27 mouse cellular contexts compared by ENCODE assay signal in genomic region chr3:107629411-107629810, GRCm38 (mm10). TPM values are rescaled to one million over a fixed set of nuclear protein-coding genes. Genes with fewer than 3 reads are reported as not detected.
A peak's percentile ranks its signal among the peaks of the same experiment; 100 is the strongest.
DNase-seq lines count a peak whose midpoint lies in the region; ATAC-seq lines count a peak whose summit lies in the region.
"Had no signal": no experiment of that assay in that cellular context is flagged by ENCODE, and none has a peak within 500 bp of the region (broad histone marks: within the 10 kb centered on the region; RNA-seq: fewer than 3 reads in every experiment).

No protein-coding gene starts in this region.

- no peak overlapping the region for H3K9ac ChIP-seq in forebrain, embryonic 12.5 days
- no peak overlapping the region for H3K9ac ChIP-seq in forebrain, embryonic 16.5 days (replicated peaks; ENCODE audit: low read depth, low read length)
- no peak overlapping the region for H3K9ac ChIP-seq in hindbrain, embryonic 13.5 days
- no peak overlapping the region for H3K9ac ChIP-seq in midbrain, embryonic 13.5 days (replicated peaks)
- no peak overlapping the region for H3K9ac ChIP-seq in midbrain, embryonic 16.5 days (ENCODE audit: low read depth, low read length)
- H3K9ac ChIP-seq in midbrain, embryonic 15.5 days = no peak overlapping the region
- H3K9ac ChIP-seq: embryonic facial prominence, embryonic 12.5 days; intestine, embryonic 15.5 days; kidney, embryonic 15.5 days; limb, embryonic 13.5 days; liver, embryonic 12.5 days; stomach, embryonic 15.5 days had no signal

- H3K4me2 ChIP-seq in forebrain, embryonic 12.5 days = 0 out of 2 replicates have a peak overlapping the region, but pooled peaks have one; percentile 67
- no peak overlapping the region for H3K4me2 ChIP-seq in forebrain, embryonic 16.5 days (ENCODE audit: low read length)
- peak overlapping the region; percentile 76 for H3K4me2 ChIP-seq in hindbrain, embryonic 13.5 days
- H3K4me2 ChIP-seq in midbrain, embryonic 13.5 days (replicated peaks) = peak overlapping the region; percentile 68
- no peak overlapping the region; the same call in 1 of the 2 replicates for H3K4me2 ChIP-seq in midbrain, embryonic 16.5 days (ENCODE audit: low read length)
- H3K4me2 ChIP-seq in midbrain, embryonic 15.5 days = peak overlapping the region; percentile 64; the same call in 1 of the 2 replicates
- H3K4me2 ChIP-seq: heart, embryonic 11.5 days; intestine, embryonic 15.5 days; kidney, embryonic 15.5 days; liver, embryonic 12.5 days had no signal

- peaks cover 48% of the 10 kb centered on the region for H3K36me3 ChIP-seq in forebrain, embryonic 12.5 days (replicated peaks)
- H3K36me3 ChIP-seq in forebrain, embryonic 16.5 days (ENCODE audit: control insufficient read depth, insufficient read depth) = peaks cover 40% of the 10 kb centered on the region
- peaks cover 48% of the 10 kb centered on the region for H3K36me3 ChIP-seq in hindbrain, embryonic 13.5 days
- peaks cover 54% of the 10 kb centered on the region for H3K36me3 ChIP-seq in hindbrain, embryonic 10.5 days
- H3K36me3 ChIP-seq in midbrain, embryonic 13.5 days = peaks cover 44% of the 10 kb centered on the region
- H3K36me3 ChIP-seq in midbrain, embryonic 16.5 days (ENCODE audit: control insufficient read depth, insufficient read depth, low read length) = peaks cover 25% of the 10 kb centered on the region
- H3K36me3 ChIP-seq in midbrain, embryonic 15.5 days (replicated peaks) = peaks cover 32% of the 10 kb centered on the region

- no peak overlapping the region for H3K27ac ChIP-seq in forebrain, embryonic 12.5 days
- no peak overlapping the region for H3K27ac ChIP-seq in forebrain, embryonic 16.5 days (ENCODE audit: low read length)
- no peak overlapping the region for H3K27ac ChIP-seq in hindbrain, embryonic 13.5 days
- H3K27ac ChIP-seq in hindbrain, embryonic 10.5 days = no peak overlapping the region
- H3K27ac ChIP-seq in midbrain, embryonic 13.5 days = no peak overlapping the region
- no peak overlapping the region for H3K27ac ChIP-seq in midbrain, embryonic 16.5 days (ENCODE audit: low read length)
- no peak overlapping the region for H3K27ac ChIP-seq in midbrain, embryonic 15.5 days
- H3K27ac ChIP-seq: embryonic facial prominence, embryonic 12.5 days; gastrocnemius, adult 2 months; intestine, embryonic 15.5 days; kidney, embryonic 15.5 days; limb, embryonic 13.5 days; liver, embryonic 12.5 days; stomach, embryonic 15.5 days had no signal

- 92% methylated on average over 4 of the region's 4 CpGs for WGBS in forebrain, embryonic 12.5 days
- 97% methylated on average over 4 of the region's 4 CpGs for WGBS in forebrain, embryonic 16.5 days
- whole genome bisulfite sequencing in hindbrain, embryonic 13.5 days = 96% methylated on average over 4 of the region's 4 CpGs
- 89% methylated on average over 4 of the region's 4 CpGs for WGBS in hindbrain, embryonic 10.5 days
- WGBS in midbrain, embryonic 13.5 days = 96% methylated on average over 4 of the region's 4 CpGs
- 92% methylated on average over 4 of the region's 4 CpGs for WGBS in midbrain, embryonic 16.5 days
- 90% methylated on average over 4 of the region's 4 CpGs for WGBS in midbrain, embryonic 15.5 days

- DNase-seq in hindbrain, embryonic 10.5 days (ENCODE audit: low spot score) = no peak
- no peak for DNase-seq in lung, postnatal 14 days
- DNase-seq: adrenal gland, postnatal 10 days; cerebellum, postnatal 14 days; gastrocnemius, adult 2 months; kidney, postnatal 4 days; lung, adult 18-20 months; lung, postnatal 10 days; thymus, adult 2 months; thymus, postnatal 4 days had no signal

- H3K9me3 ChIP-seq in forebrain, embryonic 12.5 days = no peaks in the 10 kb centered on the region
- no peaks in the 10 kb centered on the region for H3K9me3 ChIP-seq in forebrain, embryonic 16.5 days (ENCODE audit: control insufficient read depth, low read length)
- no peaks in the 10 kb centered on the region for H3K9me3 ChIP-seq in hindbrain, embryonic 13.5 days
- H3K9me3 ChIP-seq in hindbrain, embryonic 10.5 days = no peaks in the 10 kb centered on the region
- no peaks in the 10 kb centered on the region for H3K9me3 ChIP-seq in midbrain, embryonic 13.5 days
- H3K9me3 ChIP-seq in midbrain, embryonic 16.5 days (replicated peaks; ENCODE audit: control insufficient read depth, low read length, poor library complexity, severe bottlenecking) = no peaks in the 10 kb centered on the region
- H3K9me3 ChIP-seq in midbrain, embryonic 15.5 days = no peaks in the 10 kb centered on the region
- H3K9me3 ChIP-seq: embryonic facial prominence, embryonic 12.5 days; intestine, embryonic 15.5 days; kidney, embryonic 15.5 days; limb, embryonic 13.5 days; liver, embryonic 12.5 days; stomach, embryonic 15.5 days had no signal

- no peaks in the 10 kb centered on the region for H3K27me3 ChIP-seq in forebrain, embryonic 12.5 days
- H3K27me3 ChIP-seq in forebrain, embryonic 16.5 days (replicated peaks; ENCODE audit: control insufficient read depth, insufficient read depth, low read length) = no peaks in the 10 kb centered on the region
- H3K27me3 ChIP-seq in hindbrain, embryonic 13.5 days = no peaks in the 10 kb centered on the region
- no peaks in the 10 kb centered on the region for H3K27me3 ChIP-seq in hindbrain, embryonic 10.5 days (ENCODE audit: insufficient read depth, poor library complexity, severe bottlenecking)
- H3K27me3 ChIP-seq in midbrain, embryonic 13.5 days = no peaks in the 10 kb centered on the region
- H3K27me3 ChIP-seq in midbrain, embryonic 16.5 days (ENCODE audit: control insufficient read depth, insufficient read depth, low read depth, low read length) = no peaks in the 10 kb centered on the region
- H3K27me3 ChIP-seq in midbrain, embryonic 15.5 days (replicated peaks) = no peaks in the 10 kb centered on the region
- H3K27me3 ChIP-seq: embryonic facial prominence, embryonic 12.5 days; intestine, embryonic 15.5 days; kidney, embryonic 15.5 days; limb, embryonic 13.5 days; liver, embryonic 12.5 days; stomach, embryonic 15.5 days had no signal

- no peak for ATAC-seq in forebrain, embryonic 12.5 days (ENCODE audit: low FRiP score)
- no peak for ATAC-seq in forebrain, embryonic 16.5 days
- ATAC-seq in hindbrain, embryonic 13.5 days (ENCODE audit: low FRiP score) = no peak
- ATAC-seq in midbrain, embryonic 13.5 days = no peak
- no peak for ATAC-seq in midbrain, embryonic 16.5 days
- no peak for ATAC-seq in midbrain, embryonic 15.5 days (replicated peaks)
- ATAC-seq: hindbrain, embryonic 16.5 days; intestine, embryonic 15.5 days; liver, embryonic 12.5 days had no signal

- no peak overlapping the region for H3K4me3 ChIP-seq in forebrain, embryonic 12.5 days (replicated peaks)
- H3K4me3 ChIP-seq in forebrain, embryonic 16.5 days (replicated peaks; ENCODE audit: low read length) = no peak overlapping the region
- peak overlapping the region; percentile 8; the same call in 1 of the 2 replicates for H3K4me3 ChIP-seq in hindbrain, embryonic 13.5 days
- no peak overlapping the region for H3K4me3 ChIP-seq in hindbrain, embryonic 10.5 days
- no peak overlapping the region for H3K4me3 ChIP-seq in midbrain, embryonic 13.5 days (replicated peaks)
- no peak overlapping the region for H3K4me3 ChIP-seq in midbrain, embryonic 16.5 days (ENCODE audit: low read depth, low read length)
- H3K4me3 ChIP-seq in midbrain, embryonic 15.5 days = no peak overlapping the region
- H3K4me3 ChIP-seq: embryonic facial prominence, embryonic 12.5 days; gastrocnemius, adult 2 months; liver, embryonic 12.5 days; stomach, embryonic 15.5 days had no signal

- peaks cover 26% of the 10 kb centered on the region for H3K4me1 ChIP-seq in forebrain, embryonic 12.5 days
- H3K4me1 ChIP-seq in forebrain, embryonic 16.5 days (replicated peaks; ENCODE audit: control insufficient read depth, insufficient read depth, low read length) = peaks cover 19% of the 10 kb centered on the region
- peaks cover 29% of the 10 kb centered on the region for H3K4me1 ChIP-seq in hindbrain, embryonic 13.5 days (replicated peaks)
- peaks cover 20% of the 10 kb centered on the region for H3K4me1 ChIP-seq in hindbrain, embryonic 10.5 days (replicated peaks)
- H3K4me1 ChIP-seq in midbrain, embryonic 13.5 days (replicated peaks) = peaks cover 24% of the 10 kb centered on the region
- peaks cover 16% of the 10 kb centered on the region for H3K4me1 ChIP-seq in midbrain, embryonic 16.5 days (ENCODE audit: control insufficient read depth, insufficient read depth, low read length)
- peaks cover 24% of the 10 kb centered on the region for H3K4me1 ChIP-seq in midbrain, embryonic 15.5 days

RNA-seq across cellular contexts. Expression of gene Gm10961, which starts 1.7 kb away (rescaled TPM):
- not detected in 2 replicates for polyA plus RNA-seq in forebrain, embryonic 12.5 days (2016; fragmentation: Nextera tagmentation; extraction: Ambion mirVana)
- not detected in 2 replicates for polyA plus RNA-seq in forebrain, embryonic 16.5 days (2015; fragmentation: Nextera tagmentation; extraction: Ambion mirVana)
- polyA plus RNA-seq in hindbrain, embryonic 13.5 days (2015; fragmentation: Nextera tagmentation; extraction: Ambion mirVana) = not detected in 2 replicates
- polyA plus RNA-seq in hindbrain, embryonic 10.5 days (2016; fragmentation: Nextera tagmentation; extraction: Ambion mirVana) = not detected in 2 replicates
- not detected in 2 replicates for polyA plus RNA-seq in midbrain, embryonic 13.5 days (2015; fragmentation: Nextera tagmentation; extraction: Ambion mirVana)
- not detected in 2 replicates for polyA plus RNA-seq in midbrain, embryonic 16.5 days (2015; fragmentation: Nextera tagmentation; extraction: Ambion mirVana)
- polyA plus RNA-seq in midbrain, embryonic 15.5 days (2015; fragmentation: Nextera tagmentation; extraction: Ambion mirVana) = not detected in 2 replicates
- polyA plus RNA-seq: embryonic facial prominence, embryonic 12.5 days; frontal cortex, adult 2 months; heart, embryonic 11.5 days; heart, postnatal 0 days; hindbrain, embryonic 16.5 days; intestine, embryonic 15.5 days; kidney, embryonic 15.5 days; limb, embryonic 13.5 days; liver, embryonic 12.5 days; neural tube, embryonic 11.5 days; stomach, embryonic 15.5 days; thymus, adult 2 months had no signal

RNA-seq across cellular contexts. Expression of gene Strip1, which starts 2.1 kb away (rescaled TPM):
- polyA plus RNA-seq in forebrain, embryonic 12.5 days (2016; fragmentation: Nextera tagmentation; extraction: Ambion mirVana) = 115 and 120 TPM in 2 replicates
- 145 and 148 TPM in 2 replicates for polyA plus RNA-seq in forebrain, embryonic 16.5 days (2015; fragmentation: Nextera tagmentation; extraction: Ambion mirVana)
- polyA plus RNA-seq in hindbrain, embryonic 13.5 days (2015; fragmentation: Nextera tagmentation; extraction: Ambion mirVana) = 143 and 145 TPM in 2 replicates
- polyA plus RNA-seq in hindbrain, embryonic 10.5 days (2016; fragmentation: Nextera tagmentation; extraction: Ambion mirVana) = 68.2 and 89.6 TPM in 2 replicates
- 152 and 156 TPM in 2 replicates for polyA plus RNA-seq in midbrain, embryonic 13.5 days (2015; fragmentation: Nextera tagmentation; extraction: Ambion mirVana)
- polyA plus RNA-seq in midbrain, embryonic 16.5 days (2015; fragmentation: Nextera tagmentation; extraction: Ambion mirVana) = 154 and 160 TPM in 2 replicates
- polyA plus RNA-seq in midbrain, embryonic 15.5 days (2015; fragmentation: Nextera tagmentation; extraction: Ambion mirVana) = 178 and 182 TPM in 2 replicates

RNA-seq across cellular contexts. Expression of gene Alx3, which starts 34.6 kb away (rescaled TPM):
- polyA plus RNA-seq in forebrain, embryonic 12.5 days (2016; fragmentation: Nextera tagmentation; extraction: Ambion mirVana) = 8.3 and 8.7 TPM in 2 replicates
- polyA plus RNA-seq in forebrain, embryonic 16.5 days (2015; fragmentation: Nextera tagmentation; extraction: Ambion mirVana) = 2.7 and 4.9 TPM in 2 replicates
- polyA plus RNA-seq in hindbrain, embryonic 13.5 days (2015; fragmentation: Nextera tagmentation; extraction: Ambion mirVana) = 0.31 and 0.62 TPM in 2 replicates
- polyA plus RNA-seq in hindbrain, embryonic 10.5 days (2016; fragmentation: Nextera tagmentation; extraction: Ambion mirVana) = 2.7 and 7.1 TPM in 2 replicates
- polyA plus RNA-seq in midbrain, embryonic 13.5 days (2015; fragmentation: Nextera tagmentation; extraction: Ambion mirVana) = 0.49 and 1.2 TPM in 2 replicates
- polyA plus RNA-seq in midbrain, embryonic 16.5 days (2015; fragmentation: Nextera tagmentation; extraction: Ambion mirVana) = 1.0 and 1.5 TPM in 2 replicates
- polyA plus RNA-seq in midbrain, embryonic 15.5 days (2015; fragmentation: Nextera tagmentation; extraction: Ambion mirVana) = 1.0 and 1.2 TPM in 2 replicates
- polyA plus RNA-seq: heart, postnatal 0 days; stomach, embryonic 15.5 days had no signal

Comparison
In these comparisons a context has a peak if more than half of its experiments do, and no peak if none do; other contexts are left out.
1. H3K4me2 ChIP-seq: peak in forebrain, embryonic 12.5 days (single experiment), hindbrain, embryonic 13.5 days (single experiment), midbrain, embryonic 13.5 days (single experiment) and midbrain, embryonic 15.5 days (single experiment); none in forebrain, embryonic 16.5 days (single experiment) and midbrain, embryonic 16.5 days (single experiment).